Mouse (Mus musculus): ENCODE measurements at regions not wholly inside any gene's neighbourhood (a gene's known extent, or its start where the extent isn't known, plus 50 kb on each side); places are given as distances from the start of the nearest gene placed in this dataset.
A peak's percentile ranks its signal among the peaks of the same experiment; 100 is the strongest.

DNA sequence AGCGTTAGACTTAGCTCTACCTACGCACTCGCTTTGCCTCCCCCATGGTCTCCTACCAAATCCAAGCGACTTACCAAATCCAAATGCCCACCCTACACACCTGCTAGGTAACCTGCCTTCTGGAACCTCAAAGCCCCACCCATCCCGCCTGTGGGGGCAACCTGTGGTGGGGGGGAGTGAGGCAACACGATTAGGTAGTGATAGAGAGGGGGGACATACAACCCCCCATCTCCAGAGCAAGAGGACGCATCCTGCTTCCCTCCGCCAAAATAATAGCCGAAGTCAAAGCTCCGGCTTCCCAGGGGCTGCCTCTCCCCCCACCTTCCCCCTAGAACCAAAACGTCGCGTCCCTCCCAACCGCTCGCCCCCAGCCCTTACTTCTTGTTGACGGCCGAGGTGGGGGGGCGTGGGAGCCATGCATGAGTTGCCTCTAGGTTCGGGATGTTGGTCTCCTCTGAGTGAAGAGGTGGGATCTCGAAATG, 181.4 kb upstream of the Mkln1 start:
- DNase-seq (ENCODE audit: low spot score in 2 of 2): peak; percentile 72 to 78

DNA sequence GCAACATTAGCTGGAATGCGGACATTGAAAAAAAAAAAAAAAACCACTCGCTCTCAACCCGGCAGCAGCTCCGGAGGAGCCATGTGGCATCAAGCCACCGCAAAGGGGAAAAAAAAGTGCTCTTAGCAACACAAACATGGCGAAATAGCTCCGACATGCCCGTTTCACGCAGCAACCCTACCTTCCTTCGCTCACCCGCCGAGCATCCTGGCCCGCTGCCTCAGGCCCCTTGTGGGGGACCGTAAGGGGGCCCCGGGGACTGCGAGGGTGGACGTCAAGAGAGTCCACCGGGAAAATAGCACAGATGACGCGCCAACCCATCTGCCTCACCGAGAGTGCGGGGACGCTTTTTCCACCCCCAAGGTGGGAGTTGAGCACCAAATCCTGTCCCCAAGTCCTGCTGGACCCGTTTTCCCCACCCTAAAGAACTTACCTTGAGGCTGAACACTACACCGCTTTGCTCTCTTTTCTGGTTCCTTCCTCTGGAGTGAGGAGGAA, 180.8 kb upstream of the Mkln1 start:
- peak; percentile 73 for DNase-seq (ENCODE audit: low spot score in 2 of 2)

DNA sequence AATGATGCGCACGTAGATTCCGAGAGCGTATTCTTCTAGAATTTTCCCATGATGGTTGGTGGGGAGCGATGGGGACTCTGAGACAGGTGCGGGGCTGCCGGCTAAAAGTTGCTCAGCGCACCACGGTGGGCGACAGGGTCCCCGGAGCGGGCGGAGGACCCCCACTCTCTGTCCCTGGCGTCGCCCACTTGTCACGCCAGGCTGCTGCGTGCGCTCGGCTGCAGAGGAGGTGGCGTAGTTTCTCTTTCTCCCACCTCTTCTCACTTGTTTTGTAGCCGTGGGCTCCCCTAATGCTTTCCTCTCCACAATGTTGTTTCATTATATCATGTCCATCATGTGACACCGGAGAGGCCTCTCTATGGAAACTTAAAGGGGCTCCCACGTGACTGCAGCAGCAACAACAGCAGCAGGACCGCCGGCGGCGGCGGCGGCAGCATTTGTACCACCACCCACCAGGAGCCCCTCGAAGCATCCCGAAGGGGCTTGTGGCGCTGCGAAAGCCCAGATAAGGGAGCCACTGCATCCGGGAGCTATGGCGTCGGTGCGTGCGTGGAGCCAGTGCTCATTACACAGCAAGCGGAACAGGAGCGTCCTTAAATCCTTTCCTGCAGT, 180.3 kb upstream of the Mkln1 start:
- peak; percentile 82 to 86 for DNase-seq (ENCODE audit: low spot score in 2 of 2)

DNA sequence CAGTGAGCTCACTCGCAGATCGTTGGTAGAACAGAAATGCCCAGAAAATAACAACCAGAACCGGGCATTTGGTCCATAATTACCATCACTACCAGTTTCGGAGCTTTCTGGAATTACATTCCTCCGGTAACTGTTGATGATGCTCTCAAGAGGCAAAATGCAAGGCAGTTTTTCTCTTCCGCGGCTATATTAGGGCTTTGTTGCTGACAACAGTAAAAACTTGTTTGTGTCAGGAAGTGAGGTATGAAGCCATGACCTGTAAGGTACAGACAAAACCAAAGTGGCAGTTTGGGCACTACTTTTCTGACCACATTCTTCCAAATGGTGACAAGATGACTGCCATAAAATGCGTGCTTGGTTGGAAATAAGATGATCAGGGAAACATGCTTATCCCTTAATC, 179.7 kb upstream of the Mkln1 start:
- DNase-seq (ENCODE audit: low spot score in 2 of 2): no peak

DNA sequence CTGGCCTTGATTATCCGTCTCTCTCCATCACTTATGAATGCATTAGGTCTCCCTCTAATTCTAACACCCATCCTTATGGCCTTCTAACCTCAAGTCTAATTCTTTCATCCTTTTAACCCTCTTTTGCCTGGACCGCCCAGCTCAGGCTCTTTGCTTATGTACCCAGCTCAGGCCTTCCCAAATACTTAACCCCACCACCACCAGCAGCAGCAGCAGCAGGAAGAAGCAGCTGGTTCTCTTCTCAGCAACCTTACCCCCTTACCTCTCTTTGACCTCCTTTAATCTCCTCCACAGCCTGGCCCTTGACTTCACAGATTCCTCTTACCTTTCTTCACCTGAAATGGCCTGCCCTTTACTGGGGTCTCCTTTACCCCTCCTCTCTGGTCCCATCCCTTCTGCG, 178.8 kb upstream of the Mkln1 start:
- no peak for DNase-seq (ENCODE audit: low spot score in 2 of 2)

DNA sequence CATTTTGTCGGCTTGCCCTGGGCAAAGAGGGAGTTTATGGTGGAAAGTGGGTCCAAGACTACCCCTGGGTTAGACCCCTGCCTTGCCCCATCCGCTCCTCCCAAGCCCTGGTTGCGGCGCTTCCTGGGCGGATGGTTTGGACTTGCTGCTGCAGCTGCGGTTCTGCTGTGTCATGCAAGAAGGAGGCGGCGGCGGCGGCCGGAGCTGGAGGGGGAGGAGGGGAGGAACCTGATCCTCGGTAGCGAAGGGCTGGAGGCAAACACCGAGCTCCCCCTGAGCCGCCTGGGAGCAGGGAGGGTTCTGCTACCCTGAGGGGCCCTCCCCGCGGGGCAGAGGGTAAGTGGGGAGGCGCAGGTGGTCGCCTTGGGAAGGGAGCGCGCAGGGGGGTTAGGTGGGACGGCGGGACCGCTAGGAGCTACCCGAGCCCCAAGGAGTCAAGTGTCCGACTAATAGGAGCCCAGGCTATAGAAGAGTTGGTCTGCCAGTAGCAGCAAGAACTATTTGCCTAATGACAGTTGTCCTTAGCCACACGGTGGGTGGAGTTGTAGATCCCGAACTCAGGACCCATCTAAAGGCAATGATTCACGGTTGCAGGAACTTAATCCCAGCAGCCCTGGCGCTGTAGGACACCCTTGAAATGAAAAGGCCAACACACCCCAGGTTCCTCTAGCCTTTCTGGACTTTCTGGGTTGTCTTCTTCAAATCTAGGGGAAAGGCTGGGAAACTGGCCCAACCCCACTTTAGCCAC, 178.2 kb upstream of the Mkln1 start:
- DNase-seq (ENCODE audit: low spot score in 2 of 2): peak; percentile 69 to 76

DNA sequence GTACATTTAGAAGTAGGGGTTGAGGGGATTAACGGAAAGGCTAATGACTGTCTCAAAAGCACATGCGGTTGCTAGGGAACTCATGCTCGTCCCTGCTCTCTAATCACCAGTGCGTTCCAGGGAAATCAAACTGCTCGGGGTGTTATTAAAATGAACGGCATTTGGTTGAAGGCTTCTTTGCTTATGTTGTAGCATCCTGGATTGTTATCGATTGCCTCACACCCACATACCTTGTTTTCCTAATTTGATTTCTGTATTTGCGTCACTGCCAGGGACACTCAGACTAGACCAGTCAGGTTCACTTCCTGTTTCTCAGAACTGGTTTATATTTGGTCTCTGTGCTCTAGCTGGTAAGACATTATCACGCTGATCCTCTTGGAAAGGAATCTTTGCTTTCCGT, 177.0 kb upstream of the Mkln1 start:
- DNase-seq (ENCODE audit: low spot score in 2 of 2): no peak

DNA sequence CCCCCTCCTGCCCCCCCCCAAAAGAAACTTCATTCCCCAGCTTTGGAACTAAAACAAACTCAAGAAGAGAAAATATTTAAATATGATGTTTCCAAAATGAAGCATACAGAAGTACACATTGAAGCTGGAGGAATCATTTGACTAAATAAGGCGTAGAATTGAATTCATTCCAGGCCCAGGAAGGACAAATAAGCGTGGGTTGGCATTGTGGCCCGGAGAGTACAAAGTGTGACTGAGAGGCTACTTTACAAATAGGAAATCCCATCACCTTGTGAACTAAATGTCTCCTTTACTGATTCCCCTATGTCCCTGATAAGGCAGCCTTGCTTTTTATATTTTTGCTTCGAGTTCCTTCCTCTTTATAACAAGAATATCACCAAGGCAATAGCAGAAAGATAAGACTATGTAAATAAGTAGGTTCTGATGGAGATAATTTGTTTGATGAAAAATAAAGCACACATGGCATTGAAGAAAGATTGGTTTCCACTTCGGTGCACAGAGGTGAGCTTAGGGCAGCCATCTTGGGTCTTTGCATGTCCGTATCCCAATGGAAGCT, 176.4 kb upstream of the Mkln1 start:
- DNase-seq (ENCODE audit: low spot score in 2 of 2): no peak

DNA sequence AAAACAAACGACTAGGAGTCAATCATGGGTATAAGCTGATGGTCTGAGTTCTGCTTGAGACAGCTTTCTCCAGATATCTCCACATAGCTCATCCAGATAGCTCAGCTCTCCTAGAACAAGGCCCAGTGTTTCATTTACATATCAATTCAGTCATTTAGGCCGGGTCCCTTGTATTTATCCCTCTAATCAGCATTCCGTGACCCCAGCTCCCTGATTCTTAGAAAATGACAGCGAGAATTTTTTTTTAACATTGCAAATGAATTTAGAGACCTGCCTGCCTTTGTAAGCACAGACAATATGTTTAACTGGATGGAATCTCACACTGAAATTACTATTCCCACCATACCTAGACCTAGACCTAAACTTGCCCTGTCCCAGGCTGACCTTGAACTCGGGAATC, 171.1 kb upstream of the Mkln1 start:
- no peak for DNase-seq (ENCODE audit: low spot score in 2 of 2)

DNA sequence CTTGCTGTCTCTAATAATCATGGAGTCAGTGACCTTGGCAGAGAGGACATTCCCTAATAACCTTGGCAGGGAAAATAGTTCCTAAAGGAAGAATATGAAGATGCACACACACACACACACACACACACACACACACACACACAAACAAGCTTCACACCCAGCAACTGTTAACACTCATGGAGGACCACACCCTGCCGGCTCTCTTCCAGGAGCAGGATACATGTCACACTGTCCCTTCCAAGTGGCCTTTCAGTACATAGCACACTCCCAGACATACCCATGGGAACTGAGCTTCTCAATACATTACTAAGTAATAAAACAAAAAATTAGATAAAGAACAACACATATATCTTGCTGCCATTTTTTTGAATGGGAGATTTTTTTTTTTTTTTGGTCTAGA, 170.5 kb upstream of the Mkln1 start:
- DNase-seq (ENCODE audit: low spot score in 2 of 2): no peak

DNA sequence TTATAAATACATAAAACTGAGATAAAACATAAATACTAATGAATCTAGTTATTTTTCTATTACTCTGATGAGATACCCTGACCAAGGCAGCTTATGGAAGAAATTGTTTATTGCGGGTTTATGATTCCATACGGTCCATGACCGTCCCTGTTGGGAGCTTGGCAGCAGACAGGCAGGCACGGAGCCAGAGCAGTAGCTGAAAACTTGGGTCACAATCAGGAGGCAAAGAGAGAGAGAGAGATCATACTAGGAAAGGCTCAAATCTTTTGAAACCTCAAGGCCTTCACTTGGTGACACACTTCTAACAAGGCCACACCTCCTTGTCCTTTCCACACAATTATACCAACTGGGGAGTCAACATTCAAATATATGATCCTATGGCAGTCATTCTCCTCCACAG, 166.7 kb upstream of the Mkln1 start:
- no peak for DNase-seq (ENCODE audit: low spot score in 2 of 2)

DNA sequence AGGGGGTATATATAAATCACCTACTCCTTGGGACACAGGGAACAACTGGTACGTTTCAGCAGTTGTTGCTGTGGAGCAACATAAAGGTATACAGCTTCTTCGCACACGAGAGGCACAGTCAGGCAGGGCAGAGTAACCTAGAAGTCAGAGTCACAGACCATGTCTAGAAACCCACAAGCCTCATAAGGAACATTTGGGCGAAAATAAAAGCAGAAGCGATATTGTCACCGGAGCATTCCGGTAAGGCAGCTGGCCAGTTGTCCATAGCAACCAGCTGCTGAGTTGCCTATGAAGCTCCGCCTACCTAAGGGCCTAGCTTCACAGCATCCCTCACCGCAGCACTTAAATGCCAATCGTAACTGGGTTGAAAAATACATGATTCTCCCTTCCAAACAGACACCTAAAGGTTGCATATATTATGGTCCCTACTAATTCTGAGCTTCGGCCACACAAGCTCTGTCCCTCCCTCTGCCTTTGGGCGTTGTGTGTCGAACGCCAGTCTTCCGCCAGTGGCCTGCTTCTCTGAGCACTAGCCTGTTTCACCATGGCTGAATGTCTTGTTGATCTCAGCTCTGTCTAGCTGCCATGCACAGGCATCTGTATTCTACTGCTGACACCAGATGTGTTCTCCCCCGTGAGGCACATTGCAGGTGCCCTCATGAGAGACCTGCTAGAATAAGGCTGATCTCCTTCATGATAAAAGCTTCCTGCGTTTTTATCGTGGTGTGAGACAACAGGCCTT, 165.1 kb upstream of the Mkln1 start:
- DNase-seq (ENCODE audit: low spot score in 2 of 2): peak in 1 of 2 experiments; percentile 33

DNA sequence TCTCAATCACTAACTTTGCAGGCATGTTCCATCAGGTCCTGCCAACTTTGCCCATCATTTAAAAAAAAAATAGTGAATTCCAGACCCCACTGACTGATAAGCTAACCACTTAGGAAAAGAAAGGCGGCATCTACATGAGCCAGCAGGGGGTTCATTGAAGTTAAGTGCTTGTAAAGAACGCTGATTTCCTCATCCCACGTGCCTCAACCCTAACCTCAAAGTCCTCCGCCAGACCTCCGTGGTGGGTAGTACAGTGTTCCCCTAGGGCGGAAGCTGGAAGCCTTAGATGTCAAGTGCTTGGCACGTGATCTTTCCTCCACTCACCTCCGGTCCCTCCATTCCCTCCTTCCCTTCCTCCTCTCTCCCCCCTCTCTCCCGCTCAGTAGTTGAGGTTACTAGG, 158.5 kb upstream of the Mkln1 start:
- no peak for DNase-seq (ENCODE audit: low spot score in 2 of 2)

DNA sequence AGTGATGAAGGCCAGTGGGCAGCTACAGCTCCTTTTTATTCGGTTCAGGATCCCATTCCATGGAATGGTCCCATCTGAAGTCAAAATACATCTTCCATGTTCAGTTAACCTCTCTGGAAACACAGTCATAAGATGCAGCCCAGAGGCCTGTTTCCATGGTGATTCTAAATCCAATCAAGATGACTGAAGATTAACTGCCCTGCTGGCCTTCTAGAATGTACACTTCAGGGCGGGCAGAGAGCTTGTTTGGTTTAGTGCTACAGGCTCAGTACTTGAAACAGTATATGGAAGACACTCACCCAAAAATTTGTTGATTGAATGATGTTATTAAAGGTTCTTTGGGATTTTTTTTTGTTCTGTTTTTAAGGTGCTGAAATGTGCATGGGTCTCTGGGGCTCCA, 148.0 kb upstream of the Mkln1 start:
- no peak for DNase-seq (ENCODE audit: low spot score in 2 of 2)

DNA sequence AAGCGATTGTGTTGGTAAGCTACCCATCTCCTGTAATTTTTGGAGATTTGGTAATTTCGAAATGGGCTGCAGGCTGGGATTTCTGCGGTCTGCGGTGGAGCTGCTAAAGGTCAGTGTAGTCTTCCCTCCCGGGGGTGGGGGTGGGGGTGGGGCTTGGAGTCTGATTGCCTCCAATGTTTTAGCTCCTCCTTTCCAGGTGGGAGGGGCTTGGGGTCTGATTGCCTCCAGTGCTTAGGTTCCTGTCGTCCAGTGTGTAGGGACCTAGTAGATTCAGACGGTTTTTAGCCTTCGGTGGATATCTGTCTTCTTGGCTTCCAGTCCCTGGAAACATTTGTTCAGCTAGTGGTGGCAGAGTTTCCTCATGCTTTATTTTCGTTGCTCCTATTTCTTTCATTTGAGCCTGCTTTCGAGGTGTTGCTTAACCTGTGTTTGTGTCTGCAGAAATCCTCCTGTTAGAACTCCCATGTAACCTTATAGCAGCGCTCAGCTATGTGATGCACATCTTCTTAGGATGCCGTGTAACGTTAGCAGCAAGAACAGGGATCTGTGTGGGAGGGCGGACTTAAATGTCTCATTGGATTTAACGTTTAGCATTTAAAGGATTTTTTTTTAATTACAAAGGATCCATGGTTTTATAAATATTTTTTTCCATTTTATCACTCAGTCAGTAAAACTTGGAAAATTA, 145.1 kb upstream of the Mkln1 start:
- peak in 1 of 2 experiments; percentile 29 for DNase-seq (ENCODE audit: low spot score in 2 of 2)

DNA sequence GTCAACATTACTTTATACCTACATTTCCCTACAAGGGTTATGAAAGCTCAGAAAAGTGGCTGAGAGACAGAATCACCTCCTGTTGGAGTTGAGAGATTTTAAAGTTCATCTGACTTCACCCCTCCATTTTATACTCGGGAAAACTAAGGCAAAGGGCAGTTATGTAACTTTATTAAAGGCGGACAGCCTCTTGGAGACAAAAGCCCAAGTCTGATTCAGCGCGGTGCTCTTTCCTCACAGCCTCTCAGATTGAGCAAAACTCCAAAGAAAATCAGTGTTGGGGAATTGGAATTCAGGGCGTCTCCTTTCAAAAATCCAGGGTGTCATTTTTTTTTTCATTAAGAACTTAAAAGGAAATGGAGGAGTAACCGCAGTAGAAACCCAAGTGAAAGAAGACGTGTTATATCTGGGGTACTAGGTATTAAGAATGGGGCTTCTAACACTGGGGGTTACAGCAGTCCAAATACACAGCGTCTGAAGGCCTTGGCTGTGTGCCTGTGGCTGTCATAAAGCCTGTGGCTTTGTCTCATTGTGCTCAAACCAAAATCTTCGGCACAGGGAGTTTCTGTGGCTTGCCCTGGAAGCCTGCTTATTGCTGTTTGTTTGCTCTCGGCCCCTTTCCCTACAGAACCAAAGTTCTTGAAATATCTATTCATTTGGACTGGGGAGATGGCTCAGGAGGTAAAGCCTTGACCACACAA, 137.7 kb upstream of the Mkln1 start:
- DNase-seq (ENCODE audit: low spot score in 2 of 2): no peak

DNA sequence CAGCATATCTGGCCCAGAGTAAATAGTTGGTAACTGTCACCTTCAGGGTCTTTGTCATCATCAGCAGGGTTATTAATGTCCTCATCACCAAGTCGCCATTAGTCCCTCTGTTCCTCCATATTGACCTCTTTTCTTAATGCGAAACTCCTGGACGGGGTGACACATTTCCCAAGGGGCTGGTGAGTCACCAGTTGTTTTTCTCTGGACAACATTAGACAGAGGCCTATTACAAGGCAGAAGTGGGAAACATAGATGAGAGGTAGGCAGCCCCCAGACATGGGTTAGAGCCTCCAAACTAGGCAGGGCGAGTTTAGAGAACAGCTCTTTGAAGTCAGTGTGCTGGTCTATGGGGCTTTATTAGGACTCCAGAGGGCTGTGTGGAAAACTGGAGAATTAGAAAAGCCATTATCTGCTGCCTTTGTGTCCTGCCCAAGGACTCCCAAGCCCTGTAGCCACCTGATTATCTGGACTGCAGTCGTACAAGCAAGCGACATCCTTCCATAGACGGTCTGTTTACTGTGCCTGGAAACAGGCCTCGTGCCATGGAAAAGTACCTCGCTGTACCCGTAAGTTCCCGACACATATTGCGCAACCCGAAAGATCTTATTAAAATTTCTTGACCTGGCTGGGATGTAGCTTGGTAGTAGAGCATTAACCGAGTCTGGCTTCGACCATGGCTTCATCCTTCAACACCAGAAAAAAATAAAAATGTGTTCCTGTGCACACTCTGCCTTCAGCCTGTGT, 136.6 kb upstream of the Mkln1 start:
- no peak for DNase-seq (ENCODE audit: low spot score in 2 of 2)

DNA sequence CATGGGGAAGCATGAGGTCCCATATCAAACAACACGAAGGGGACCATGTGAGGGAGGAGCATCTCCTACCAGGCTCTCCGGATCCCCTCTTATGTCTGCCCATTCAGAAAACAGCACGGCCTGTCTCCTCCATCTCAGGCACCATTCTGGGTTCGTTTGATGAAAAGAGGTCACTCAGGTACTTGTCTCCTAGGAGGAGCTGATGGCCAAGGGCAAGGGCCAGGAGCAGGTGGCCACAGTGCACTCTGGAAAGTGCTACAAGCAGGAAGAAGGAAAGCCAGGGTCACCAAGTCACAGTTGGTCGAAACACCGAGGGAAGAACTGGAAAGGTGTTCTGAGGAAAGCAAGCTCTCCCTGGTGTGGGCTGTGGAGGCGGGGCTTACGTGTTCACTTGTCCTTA, 135.9 kb upstream of the Mkln1 start:
- DNase-seq (ENCODE audit: low spot score in 2 of 2): no peak

DNA sequence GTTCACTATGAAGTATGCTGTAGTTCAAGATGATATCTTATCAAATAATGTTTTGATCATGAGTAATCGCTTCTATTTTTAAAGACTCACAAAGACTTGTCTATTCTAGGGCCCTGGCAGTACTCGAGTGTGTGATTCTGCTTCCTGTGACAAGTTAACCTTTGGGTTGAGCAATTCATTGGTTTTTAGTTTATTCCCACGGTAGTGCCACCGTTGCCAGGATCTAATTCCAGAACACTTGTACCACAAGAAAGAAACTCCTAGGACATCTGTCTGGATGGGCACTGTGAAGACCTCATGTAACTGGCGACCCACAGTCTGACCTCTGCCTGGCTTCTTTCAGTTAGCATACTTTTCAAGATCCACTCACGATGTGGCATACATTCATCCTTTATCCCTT, 134.7 kb upstream of the Mkln1 start:
- DNase-seq (ENCODE audit: low spot score in 2 of 2): no peak

DNA sequence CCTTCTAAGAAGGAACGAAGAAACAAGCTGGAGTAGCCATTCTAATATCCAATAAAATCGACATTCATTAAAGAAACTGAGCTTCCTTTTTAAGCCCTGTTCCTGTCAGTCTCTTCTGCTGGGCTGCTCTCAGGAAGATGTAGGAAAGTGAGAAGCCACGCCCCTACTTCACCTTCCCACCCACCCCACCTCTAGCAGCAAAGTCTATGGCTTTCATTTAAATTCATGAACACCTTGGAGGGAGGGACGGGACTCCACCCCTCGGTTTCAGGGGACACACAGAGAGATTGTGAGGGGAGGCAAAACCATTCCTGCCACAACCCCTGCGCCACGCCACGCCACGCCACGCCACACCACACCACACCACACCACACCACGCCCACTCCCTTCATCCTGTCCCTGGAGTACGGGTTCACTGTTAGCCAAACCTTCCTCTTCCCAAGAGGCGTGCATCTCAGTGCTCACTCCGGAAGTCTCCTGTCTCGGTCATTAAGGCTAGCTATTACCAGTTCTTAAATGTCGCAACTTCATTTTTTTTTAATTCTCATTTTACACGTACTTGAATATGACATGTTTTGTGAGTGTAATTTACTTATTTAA, 132.0 kb upstream of the Mkln1 start:
- DNase-seq (ENCODE audit: low spot score in 2 of 2): no peak

Data from right cerebral cortex, postnatal 10 days (tissue).